Mouse (Mus musculus) limb, embryonic 11.5 days (tissue): Measurements from ENCODE around the gene Fcrl6. TPM values are rescaled to one million over a fixed set of nuclear protein-coding genes. Genes with fewer than 3 reads are reported as not detected.

Source experiments
- ATAC-seq: fragments of 200-750 bp; cut with Nextera tagmentation; 2 replicates; pipeline ENCODE4 v1.8.0; 2017; ENCODE audit warnings: low read depth; ENCODE audit not compliant: insufficient number of reproducible peaks, low FRiP score, low TSS enrichment
- DNase-seq: peaks from one replicate; pipeline ENCODE4 v3.0.0-alpha.2; 2015; ENCODE audit warnings: low spot score
- H3K27ac ChIP-seq: fragments of 300-500 bp; sonication (generic); replicated peaks from 2 replicates; pipeline ENCODE4 v1.5.1; 2014; ENCODE audit warnings: low read depth, mild to moderate bottlenecking, low read length
- H3K27me3 ChIP-seq: fragments of 300-500 bp; sonication (generic); 2 replicates; pipeline ENCODE4 v1.6.1; 2014; ENCODE audit warnings: mild to moderate bottlenecking, low read length, mixed read lengths; ENCODE audit not compliant: control insufficient read depth, insufficient read depth
- H3K36me3 ChIP-seq: fragments of 300-500 bp; sonication (generic); 2 replicates; pipeline ENCODE4 v1.6.1; 2014; ENCODE audit warnings: mild to moderate bottlenecking, low read length, moderate library complexity, mixed read lengths; ENCODE audit not compliant: control insufficient read depth, insufficient read depth
- H3K4me1 ChIP-seq: fragments of 300-500 bp; sonication (generic); 2 replicates; pipeline ENCODE4 v1.6.1; 2014; ENCODE audit warnings: low read length, mixed read lengths; ENCODE audit not compliant: control insufficient read depth, insufficient read depth
- H3K4me2 ChIP-seq: fragments of 300-500 bp; sonication (generic); 2 replicates; pipeline ENCODE4 v1.6.1; 2014; ENCODE audit warnings: low read depth, mild to moderate bottlenecking, moderate library complexity; ENCODE audit not compliant: severe bottlenecking
- H3K4me3 ChIP-seq: fragments of 300-500 bp; sonication (generic); 2 replicates; pipeline ENCODE4 v1.5.1; 2014; ENCODE audit warnings: low read depth, low read length
- H3K9ac ChIP-seq: fragments of 300-500 bp; sonication (generic); 2 replicates; pipeline ENCODE4 v1.6.1; 2014; ENCODE audit warnings: mild to moderate bottlenecking, low read length
- H3K9me3 ChIP-seq: fragments of 300-500 bp; sonication (generic); 2 replicates; pipeline ENCODE4 v1.6.1; 2016; ENCODE audit warnings: low read length; ENCODE audit not compliant: control insufficient read depth
- WGBS: fragments of 180-500 bp; shearing (Covaris S2); extraction: QIAGEN DNeasy Blood & Tissue Kit; methylation state at CpG from one replicate; pipeline ENCODE4 v1.1.7; 2014; 5-methylcytosine and 5-hydroxymethylcytosine counted together
- polyA plus RNA-seq: library from polyadenylated mRNA; unstranded; fragments of >200 nt; fragmentation: Nextera tagmentation; extraction: Ambion mirVana; gene quantifications from 2 replicates; pipeline ENCODE4 v1.2.1, GENCODE M21; 2014

Fcrl6 gene
- polyA plus RNA-seq, 1 experiment from 2014 or later = 1.1 TPM

DNA sequence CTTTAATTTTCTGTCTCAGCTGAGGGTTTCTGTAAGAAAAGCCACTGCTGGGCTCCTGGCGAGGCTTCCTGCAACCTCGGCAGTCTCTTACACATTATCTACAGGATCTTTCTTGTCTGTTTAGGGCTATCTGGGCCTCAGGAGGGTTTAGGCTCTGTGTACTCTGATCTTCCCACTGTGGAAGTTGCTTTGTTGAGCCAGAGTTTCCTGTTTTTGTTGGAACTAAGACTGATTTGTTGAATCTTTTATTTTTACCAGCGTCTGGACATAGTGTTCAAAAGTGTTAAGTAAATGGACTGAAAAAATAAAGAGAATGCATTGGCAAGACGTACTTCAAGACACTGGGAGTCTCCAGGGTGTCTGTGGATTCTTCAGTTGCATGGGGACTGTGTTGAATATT, 32.9 kb upstream of the Fcrl6 start:
- Histone ChIP-seq H3K4me2 (no peak overlapping the region), H3K27ac (no peak overlapping the region), H3K9ac (no peak overlapping the region), H3K36me3 (no peaks in the 10 kb centered on the region), H3K4me1 (no peaks in the 10 kb centered on the region), H3K27me3 (no peaks in the 10 kb centered on the region), H3K4me3 (no peak overlapping the region), H3K9me3 (no peaks in the 10 kb centered on the region)
- WGBS = 56% methylated on average over 4 of the region's 4 CpGs
- DNase-seq (no peak), ATAC-seq (no peak)

DNA sequence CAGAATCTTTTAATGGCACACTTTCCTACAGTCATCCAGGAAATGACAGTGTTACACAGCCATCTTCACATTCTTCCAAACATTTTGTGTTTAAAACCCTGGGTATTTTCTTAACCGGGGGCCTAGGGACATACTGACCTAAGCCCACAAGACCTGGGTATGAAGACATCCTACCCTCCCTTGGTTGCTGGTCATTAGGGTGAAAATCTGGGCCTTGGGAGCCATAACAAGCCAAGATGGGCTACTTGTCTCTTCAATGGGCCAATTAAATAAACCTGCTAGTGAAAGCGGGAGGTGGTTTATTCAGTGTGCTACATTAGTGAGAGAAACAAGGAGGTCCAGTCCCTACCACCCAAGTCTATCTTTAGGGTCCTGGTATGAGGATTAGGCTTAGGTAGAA, 31.8 kb upstream of the Fcrl6 start:
- H3K9ac ChIP-seq = no peak overlapping the region
- H3K27me3 ChIP-seq = no peaks in the 10 kb centered on the region
- no peaks in the 10 kb centered on the region for H3K9me3 ChIP-seq
- DNase-seq = no peak
- no peak overlapping the region for H3K4me2 ChIP-seq
- no peak overlapping the region for H3K27ac ChIP-seq
- WGBS = 85% methylated on average over 2 of the region's 2 CpGs
- ATAC-seq = no peak
- no peaks in the 10 kb centered on the region for H3K36me3 ChIP-seq
- H3K4me3 ChIP-seq = no peak overlapping the region
- H3K4me1 ChIP-seq = 0 out of 2 replicates have a peak, but pooled peaks cover 2% of the 10 kb centered on the region

DNA sequence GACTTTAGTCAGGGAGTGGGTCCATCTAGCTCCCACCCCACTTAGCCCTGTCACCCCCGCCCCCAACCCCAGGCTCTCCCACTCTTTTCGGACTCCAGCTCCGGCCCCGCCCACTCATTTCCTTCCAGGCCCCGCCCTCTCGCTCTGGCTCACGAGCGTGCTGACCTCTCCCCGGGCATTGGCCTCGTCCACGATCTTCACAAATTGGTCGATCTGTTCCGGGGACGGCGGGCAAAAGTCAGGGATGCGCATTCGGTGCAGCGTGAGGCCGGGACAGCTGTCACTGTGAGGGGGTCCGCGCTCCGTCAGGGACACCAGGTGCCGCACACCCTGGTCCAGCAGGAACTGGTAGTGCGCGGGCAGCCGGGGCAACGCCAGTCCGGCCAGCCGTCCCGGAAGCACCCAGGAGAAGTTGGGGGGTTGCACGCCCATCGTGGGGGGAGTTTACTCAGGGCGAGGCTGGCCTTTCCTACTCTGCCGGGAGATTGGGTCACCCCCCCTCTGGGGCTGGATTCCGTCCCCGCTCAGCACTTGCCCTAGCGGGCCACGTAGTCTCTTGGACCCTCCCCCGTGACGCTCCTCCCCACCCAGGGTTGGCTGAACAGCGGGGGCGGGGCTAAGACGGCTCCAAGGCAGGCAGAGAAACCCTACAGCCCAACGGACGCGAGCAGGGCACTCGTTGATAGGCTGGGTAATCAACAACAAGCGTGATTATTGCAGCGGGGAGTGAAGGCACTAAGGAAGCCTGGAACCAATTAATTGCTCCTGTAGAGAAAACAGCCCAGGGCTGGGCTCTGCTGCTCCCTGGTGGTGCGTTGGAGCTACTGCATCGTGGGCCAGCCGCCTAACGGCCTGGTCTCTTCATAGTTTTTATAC, 30.3 kb upstream of the Fcrl6 start, which contains the start of gene Dusp23:
Dusp23 (minus strand) TSS at position 512 of the 876 bp plus-strand sequence.
- Histone ChIP-seq H3K9me3 (no peaks in the 10 kb centered on the region), H3K4me2 (peak within 1 kb of the TSS; percentile 60), H3K4me1 (0 out of 2 replicates have a peak, but pooled peaks cover 2% of the 10 kb centered on the region), H3K4me3 (peak within 1 kb of the TSS; percentile 67), H3K9ac (peak within 1 kb of the TSS; percentile 65), H3K36me3 (no peaks in the 10 kb centered on the region), H3K27me3 (no peaks in the 10 kb centered on the region), H3K27ac (no peak within 1 kb of the TSS; the same call in 1 of the 2 replicates)
- DNase-seq = peak; percentile 98
- under 1% methylated on average over 53 of the region's 53 CpGs for WGBS
- ATAC-seq = peak; percentile 97

DNA sequence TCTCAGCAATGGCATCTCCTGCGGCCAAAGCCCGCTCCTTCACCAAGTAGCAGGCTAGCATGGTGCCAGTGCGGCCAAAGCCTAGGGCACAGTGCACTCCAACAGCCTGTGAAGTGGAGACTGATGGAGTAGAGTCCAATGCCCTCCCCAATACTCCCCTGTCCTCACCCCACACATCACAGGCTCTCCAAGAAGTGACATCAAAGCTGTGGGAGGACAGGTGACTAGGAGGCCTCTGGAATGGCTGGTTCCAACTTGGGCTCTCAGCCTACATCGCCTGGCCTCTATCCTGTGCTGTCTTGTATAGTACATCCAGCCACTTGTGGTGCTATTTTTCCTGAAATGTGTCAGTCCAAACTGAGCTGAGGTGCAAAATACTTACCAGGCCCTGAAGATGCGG, 29.4 kb upstream of the Fcrl6 start:
- DNase-seq = no peak
- 89% methylated on average over 5 of the region's 5 CpGs for WGBS
- Histone ChIP-seq H3K9me3 (peaks cover 2% of the 10 kb centered on the region; the same call in 1 of the 2 replicates), H3K4me1 (0 out of 2 replicates have a peak, but pooled peaks cover 2% of the 10 kb centered on the region), H3K9ac (no peak overlapping the region), H3K4me3 (no peak overlapping the region), H3K36me3 (no peaks in the 10 kb centered on the region), H3K27me3 (no peaks in the 10 kb centered on the region), H3K27ac (no peak overlapping the region), H3K4me2 (no peak overlapping the region)
- no peak for ATAC-seq

DNA sequence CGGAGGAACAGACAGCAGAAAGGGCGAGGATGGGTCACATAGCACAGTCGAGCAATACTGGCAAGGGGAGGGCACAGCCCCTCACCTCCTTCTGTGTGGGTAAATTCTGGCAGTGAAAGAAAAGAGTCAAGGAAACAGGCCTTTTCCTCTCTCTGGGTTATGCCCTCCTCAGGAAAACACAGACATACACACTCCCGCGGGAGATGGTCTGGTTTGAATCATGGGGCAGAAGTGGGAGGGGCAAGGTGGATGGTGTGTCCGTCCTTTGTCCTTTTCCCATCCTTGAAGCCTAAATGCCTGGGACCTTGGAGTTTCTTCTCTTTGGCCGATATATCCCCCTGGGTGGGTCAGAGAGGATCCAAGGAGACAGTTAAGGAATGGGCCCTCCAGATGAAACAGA, 27.5 kb upstream of the Fcrl6 start:
- Histone ChIP-seq H3K4me1 (0 out of 2 replicates have a peak, but pooled peaks cover 2% of the 10 kb centered on the region), H3K9me3 (peaks cover 2% of the 10 kb centered on the region; the same call in 1 of the 2 replicates), H3K4me3 (no peak overlapping the region), H3K4me2 (no peak overlapping the region), H3K27ac (no peak overlapping the region; the same call in 1 of the 2 replicates), H3K36me3 (no peaks in the 10 kb centered on the region), H3K9ac (no peak overlapping the region), H3K27me3 (no peaks in the 10 kb centered on the region)
- ATAC-seq = no peak
- WGBS = 50% methylated on average over 7 of the region's 7 CpGs
- DNase-seq = peak; percentile 43

DNA sequence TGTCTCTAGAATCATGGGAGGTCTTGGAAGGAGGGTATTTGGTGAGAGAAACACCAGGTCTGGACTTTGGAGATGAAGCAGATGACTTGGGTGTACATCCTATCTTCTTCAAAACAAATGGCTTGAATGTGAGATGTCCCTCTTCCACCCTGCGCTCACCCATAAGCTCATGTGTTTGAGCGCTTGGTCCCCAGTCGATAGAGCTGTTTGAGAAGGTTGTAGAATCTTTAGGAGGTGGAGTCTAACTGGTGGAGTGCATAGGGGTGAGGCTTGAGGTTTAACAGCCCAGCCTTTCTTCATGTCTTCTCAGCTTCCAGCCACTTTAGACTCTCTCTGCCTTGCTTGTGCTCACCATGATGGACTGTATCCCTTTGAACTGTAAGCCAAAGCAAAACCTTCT, 24.0 kb upstream of the Fcrl6 start:
- WGBS = 92% methylated on average over 3 of the region's 3 CpGs
- Histone ChIP-seq H3K36me3 (no peaks in the 10 kb centered on the region), H3K4me1 (0 out of 2 replicates have a peak, but pooled peaks cover 2% of the 10 kb centered on the region), H3K4me2 (no peak overlapping the region), H3K27me3 (no peaks in the 10 kb centered on the region), H3K9me3 (peaks cover 2% of the 10 kb centered on the region; the same call in 1 of the 2 replicates), H3K27ac (no peak overlapping the region), H3K9ac (no peak overlapping the region), H3K4me3 (no peak overlapping the region)
- no peak for ATAC-seq
- DNase-seq = no peak

DNA sequence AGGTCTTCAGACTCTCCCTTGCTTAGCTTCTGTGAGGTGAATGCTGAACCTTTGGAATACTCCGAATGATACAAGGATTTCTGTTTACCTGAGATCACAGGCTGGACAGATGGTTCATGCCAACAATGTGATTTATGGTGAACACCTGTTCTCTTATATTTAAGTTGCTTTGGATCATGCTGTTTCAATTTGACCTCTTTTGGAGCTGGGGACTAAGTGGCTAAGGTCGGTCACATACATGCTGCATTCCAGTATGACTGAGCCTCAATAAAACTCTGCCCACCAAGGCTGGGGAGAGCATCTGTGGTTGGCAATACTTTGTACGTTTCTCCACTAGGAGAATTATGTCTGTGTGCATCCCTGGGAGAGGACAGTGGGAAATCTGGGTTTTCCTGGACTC, 21.7 kb upstream of the Fcrl6 start:
- DNase-seq (peak; percentile 19), ATAC-seq (no peak)
- Histone ChIP-seq H3K9me3 (peaks cover 2% of the 10 kb centered on the region; the same call in 1 of the 2 replicates), H3K9ac (no peak overlapping the region), H3K27ac (no peak overlapping the region), H3K4me3 (no peak overlapping the region), H3K27me3 (no peaks in the 10 kb centered on the region), H3K36me3 (no peaks in the 10 kb centered on the region), H3K4me2 (no peak overlapping the region), H3K4me1 (no peaks in the 10 kb centered on the region)
- WGBS = 52% methylated on average over 3 of the region's 3 CpGs

DNA sequence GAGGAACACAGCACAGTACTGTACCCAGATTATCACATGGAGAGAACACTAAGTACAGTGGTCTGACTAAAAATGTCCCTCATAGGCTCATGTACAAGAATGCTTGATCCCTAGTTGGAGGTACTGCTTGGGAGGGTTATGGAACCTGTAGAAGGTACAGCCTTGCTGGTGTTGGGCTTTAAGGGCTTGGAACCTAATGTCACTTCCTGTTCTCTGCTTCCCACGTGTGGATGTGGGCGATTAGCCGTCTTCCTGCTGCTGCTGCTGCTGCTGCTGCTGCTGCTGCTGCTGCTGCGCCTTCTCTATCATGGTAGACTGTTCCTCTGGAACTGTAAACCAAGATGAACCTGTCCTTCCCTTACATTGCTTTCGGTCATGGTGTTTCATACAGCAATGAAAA, 21.2 kb upstream of the Fcrl6 start:
- Histone ChIP-seq H3K4me2 (no peak overlapping the region), H3K9ac (no peak overlapping the region), H3K4me3 (no peak overlapping the region), H3K27me3 (no peaks in the 10 kb centered on the region), H3K36me3 (no peaks in the 10 kb centered on the region), H3K9me3 (peaks cover 2% of the 10 kb centered on the region; the same call in 1 of the 2 replicates), H3K4me1 (no peaks in the 10 kb centered on the region), H3K27ac (no peak overlapping the region)
- WGBS = 64% methylated on average over 5 of the region's 5 CpGs
- ATAC-seq (no peak), DNase-seq (peak; percentile 20)
